Mouse (Mus musculus) layer of hippocampus, postnatal 10 days (tissue): ENCODE measurements around the gene Adi1. TPM values are rescaled to one million over a fixed set of nuclear protein-coding genes. Genes with fewer than 3 reads are reported as not detected.
A peak's percentile ranks its signal among the peaks of the same experiment; 100 is the strongest.

Source experiments
- DNase-seq, 2 experiments: peaks; one replicate each; pipeline ENCODE4 v3.0.0; 2021; ENCODE audit warnings: low spot score in 2 of 2
- total RNA-seq, 2 experiments: library from RNA; stranded (reverse); gene quantifications; 2 replicates each; pipeline ENCODE4 v1.2.3; 2021

Adi1 gene
- total RNA-seq, 2 experiments from 2014 or later = 15.5 to 18.4 TPM

GRCm38 (mm10) chr12:28693738-28694137 is 18.7 kb downstream of the Adi1 start:
- DNase-seq = no peak

GRCm38 (mm10) chr12:28694231-28694630 is 19.2 kb downstream of the Adi1 start:
- no peak for DNase-seq

GRCm38 (mm10) chr12:28694776-28695175 is 19.7 kb downstream of the Adi1 start:
- DNase-seq = no peak

GRCm38 (mm10) chr12:28697821-28698595 is 23.0 kb downstream of the Adi1 start:
- DNase-seq = no peak

GRCm38 (mm10) chr12:28699086-28699485 is 24.1 kb downstream of the Adi1 start:
- DNase-seq = no peak

- DNase-seq = peak; percentile 85 to 86
These were observed 24.6 kb downstream of the Adi1 start for GRCm38 (mm10) chr12:28699656-28700055.

GRCm38 (mm10) chr12:28700101-28700511 is 25.1 kb downstream of the Adi1 start:
- DNase-seq = peak; percentile 39 to 51

GRCm38 (mm10) chr12:28700561-28701025 is 25.6 kb downstream of the Adi1 start:
- peak; percentile 71 to 79 for DNase-seq

- DNase-seq = peak in 1 of 2 experiments; percentile 27
These were observed 26.3 kb downstream of the Adi1 start for GRCm38 (mm10) chr12:28701302-28701701.

GRCm38 (mm10) chr12:28704381-28704780 is 29.4 kb downstream of the Adi1 start:
- no peak for DNase-seq

GRCm38 (mm10) chr12:28705204-28705603 is 30.2 kb downstream of the Adi1 start:
- no peak for DNase-seq

GRCm38 (mm10) chr12:28708154-28708553 is 33.1 kb downstream of the Adi1 start:
- DNase-seq = no peak

GRCm38 (mm10) chr12:28710566-28711185 is 35.6 kb downstream of the Adi1 start:
- DNase-seq = peak; percentile 22 to 36

- DNase-seq = no peak
These were observed 40.0 kb downstream of the Adi1 start for GRCm38 (mm10) chr12:28714822-28715632.

GRCm38 (mm10) chr12:28717066-28717465 is 42.0 kb downstream of the Adi1 start:
- DNase-seq = no peak

- DNase-seq = no peak
These were observed 43.1 kb downstream of the Adi1 start for GRCm38 (mm10) chr12:28718106-28718505.

GRCm38 (mm10) chr12:28724366-28724765 is 49.3 kb downstream of the Adi1 start:
- DNase-seq = no peak

- DNase-seq = no peak
These were observed 51.2 kb downstream of the Adi1 start for GRCm38 (mm10) chr12:28726204-28726603.

- no peak for DNase-seq
These were observed 52.0 kb downstream of the Adi1 start for GRCm38 (mm10) chr12:28727061-28727460.
